Comparison of ENCODE assay signal across 8 mouse cellular contexts in genomic region chr1:183669674-183670073, GRCm38 (mm10).
DNase-seq lines count a peak whose midpoint lies in the region; ATAC-seq lines count a peak whose summit lies in the region.

No protein-coding gene starts in this region.

- WGBS in heart, embryonic 13.5 days, result 49% methylated on average over 11 of the region's 11 CpGs

- no peak overlapping the region for H3K4me3 ChIP-seq in heart, embryonic 13.5 days

- H3K27ac ChIP-seq in heart, embryonic 13.5 days (replicated peaks), result no peak overlapping the region

- intact Hi-C loops in heart, postnatal 25 days (cut with DNase I), result no loop called here

- peak; percentile 40 to 47 for DNase-seq in heart, adult 18-20 months
- no peak for DNase-seq in heart, postnatal 25 days (ENCODE audit: low spot score)
- DNase-seq in MN1 (ENCODE audit: low spot score) (peak; percentile 70), adipocyte (ENCODE audit: low spot score) (no peak)
- DNase-seq in layer of hippocampus, postnatal 14 days (ENCODE audit: low spot score in 2 of 2), result peak; percentile 19 to 37
- DNase-seq in right cerebral cortex, adult 2 months (ENCODE audit: low spot score in 2 of 2), result peak; percentile 12 to 26

- H3K36me3 ChIP-seq in heart, embryonic 13.5 days, result no peaks in the 10 kb centered on the region

- H3K4me2 ChIP-seq in heart, embryonic 13.5 days, result peak overlapping the region; percentile 42

- peaks cover 8% of the 10 kb centered on the region for H3K9me3 ChIP-seq in heart, embryonic 13.5 days

- 0 out of 2 replicates have a peak overlapping the region, but pooled peaks have one; percentile 19 for H3K9ac ChIP-seq in heart, embryonic 13.5 days

- peak; percentile 94 for ATAC-seq in common myeloid progenitor, adult 5-6 weeks (replicated peaks; ENCODE audit: low read depth, poor library complexity, severe bottlenecking)
- no peak for ATAC-seq in heart, embryonic 13.5 days (ENCODE audit: extremely low read depth, insufficient number of reproducible peaks, low FRiP score, low TSS enrichment)

- peaks cover 11% of the 10 kb centered on the region; the same call in 1 of the 2 replicates for H3K27me3 ChIP-seq in heart, embryonic 13.5 days (replicated peaks)

- peaks cover 8% of the 10 kb centered on the region; the same call in 1 of the 2 replicates for H3K4me1 ChIP-seq in heart, embryonic 13.5 days

Comparison
In these comparisons a context has a peak if more than half of its experiments do, and no peak if none do; other contexts are left out.
1. DNase-seq: peak in heart, adult 18-20 months (2 of 2), MN1 (single experiment), layer of hippocampus, postnatal 14 days (2 of 2) and right cerebral cortex, adult 2 months (2 of 2); none in heart, postnatal 25 days (single experiment) and adipocyte (single experiment).